Mouse (Mus musculus) right cerebral cortex, postnatal 14 days (tissue): ENCODE results near the gene Kif1c.

Experiments used
- DNase-seq: peaks from one replicate; pipeline ENCODE4 v3.0.0; 2022

The Kif1c gene

GRCm38 (mm10) chr11:70667271-70668150, 32.8 kb upstream of the Kif1c start:
- DNase-seq, result no peak

GRCm38 (mm10) chr11:70668335-70668770, 32.0 kb upstream of the Kif1c start:
- DNase-seq, result peak; percentile 77

- DNase-seq, result peak; percentile 96
Observed at GRCm38 (mm10) chr11:70668771-70669505, 31.4 kb upstream of the Kif1c start, which contains the start of gene Spag7. Spag7 (minus strand) TSS chr11:70669416.

GRCm38 (mm10) chr11:70669582-70670345, 30.6 kb upstream of the Kif1c start:
- DNase-seq, result peak; percentile 72

- no peak for DNase-seq
Observed at GRCm38 (mm10) chr11:70670483-70670882, 29.9 kb upstream of the Kif1c start.

- no peak for DNase-seq
Observed at GRCm38 (mm10) chr11:70671333-70672047, 28.9 kb upstream of the Kif1c start.

- no peak for DNase-seq
Observed at GRCm38 (mm10) chr11:70674014-70674413, 26.3 kb upstream of the Kif1c start.

GRCm38 (mm10) chr11:70674501-70674900, 25.8 kb upstream of the Kif1c start:
- DNase-seq, result no peak

GRCm38 (mm10) chr11:70678092-70678491, 22.3 kb upstream of the Kif1c start:
- DNase-seq, result no peak

- no peak for DNase-seq
Observed at GRCm38 (mm10) chr11:70678576-70678975, 21.8 kb upstream of the Kif1c start.

GRCm38 (mm10) chr11:70679361-70679760, 21.0 kb upstream of the Kif1c start:
- DNase-seq, result no peak

GRCm38 (mm10) chr11:70679894-70680293, 20.5 kb upstream of the Kif1c start:
- DNase-seq, result no peak

- DNase-seq, result no peak
Observed at GRCm38 (mm10) chr11:70681170-70681569, 19.2 kb upstream of the Kif1c start.

- peak; percentile 44 for DNase-seq
Observed at GRCm38 (mm10) chr11:70681897-70682581, 18.3 kb upstream of the Kif1c start.

GRCm38 (mm10) chr11:70683640-70684039, 16.7 kb upstream of the Kif1c start:
- DNase-seq, result no peak

GRCm38 (mm10) chr11:70686901-70687566, 13.3 kb upstream of the Kif1c start:
- DNase-seq, result peak; percentile 50

- DNase-seq, result peak; percentile 88
Observed at GRCm38 (mm10) chr11:70687601-70688199, 12.6 kb upstream of the Kif1c start, which contains the start of gene Camta2. Camta2 (minus strand) TSS chr11:70688105.

- no peak for DNase-seq
Observed at GRCm38 (mm10) chr11:70688372-70688771, 12.0 kb upstream of the Kif1c start.

GRCm38 (mm10) chr11:70689578-70689977, 10.8 kb upstream of the Kif1c start:
- no peak for DNase-seq

GRCm38 (mm10) chr11:70693504-70693903, 6.8 kb upstream of the Kif1c start:
- DNase-seq, result no peak

GRCm38 (mm10) chr11:70697376-70697775, 3.0 kb upstream of the Kif1c start:
- DNase-seq, result no peak
